11 mouse cellular contexts compared by ENCODE assay signal in genomic region chr11:107808508-107808907, GRCm38 (mm10). TPM values are rescaled to one million over a fixed set of nuclear protein-coding genes. Genes with fewer than 3 reads are reported as not detected.
DNase-seq lines count a peak whose midpoint lies in the region; ATAC-seq and TF ChIP-seq lines count a peak whose summit lies in the region.
"Had no signal": no experiment of that assay in that cellular context is flagged by ENCODE, and none has a peak within 500 bp of the region (broad histone marks: within the 10 kb centered on the region; RNA-seq: fewer than 3 reads in every experiment).

No protein-coding gene starts in this region.

- H3K27me3 ChIP-seq in hindbrain, postnatal 0 days (ENCODE audit: insufficient read depth, low read length) = no peaks in the 10 kb centered on the region
- H3K27me3 ChIP-seq in hindbrain, embryonic 12.5 days = peaks cover 13% of the 10 kb centered on the region; the same call in 1 of the 2 replicates

- no peak overlapping the region for H3K9ac ChIP-seq in hindbrain, postnatal 0 days (replicated peaks; ENCODE audit: low read length)
- no peak overlapping the region for H3K9ac ChIP-seq in hindbrain, embryonic 12.5 days
- H3K9ac ChIP-seq: embryonic facial prominence, embryonic 15.5 days; liver, embryonic 15.5 days had no signal

- peak; percentile 52 for TF ChIP-seq CTCF in hindbrain, postnatal 0 days (IDR thresholded peaks at IDR 0.05; ENCODE audit: low read depth)

- peaks cover 5% of the 10 kb centered on the region; the same call in 1 of the 2 replicates for H3K4me1 ChIP-seq in hindbrain, postnatal 0 days (ENCODE audit: insufficient read depth, low read length)
- H3K4me1 ChIP-seq in hindbrain, embryonic 12.5 days = peaks cover 12% of the 10 kb centered on the region
- H3K4me1 ChIP-seq: liver, embryonic 15.5 days had no signal

- no peaks in the 10 kb centered on the region for H3K9me3 ChIP-seq in hindbrain, postnatal 0 days (ENCODE audit: low read length)
- H3K9me3 ChIP-seq in hindbrain, embryonic 12.5 days (replicated peaks) = no peaks in the 10 kb centered on the region
- H3K9me3 ChIP-seq: embryonic facial prominence, embryonic 15.5 days; liver, embryonic 15.5 days had no signal

- H3K27ac ChIP-seq in hindbrain, postnatal 0 days = no peak overlapping the region
- H3K27ac ChIP-seq in hindbrain, embryonic 12.5 days = no peak overlapping the region
- H3K27ac ChIP-seq: embryonic facial prominence, embryonic 15.5 days; liver, embryonic 15.5 days had no signal

- no peaks in the 10 kb centered on the region for H3K36me3 ChIP-seq in hindbrain, postnatal 0 days (ENCODE audit: insufficient read depth, low read length)
- H3K36me3 ChIP-seq in hindbrain, embryonic 12.5 days = no peaks in the 10 kb centered on the region
- H3K36me3 ChIP-seq: embryonic facial prominence, embryonic 15.5 days; liver, embryonic 15.5 days had no signal

- H3K4me2 ChIP-seq in hindbrain, postnatal 0 days (ENCODE audit: low read depth, low read length) = no peak overlapping the region
- no peak overlapping the region for H3K4me2 ChIP-seq in hindbrain, embryonic 12.5 days (replicated peaks)
- H3K4me2 ChIP-seq: embryonic facial prominence, embryonic 15.5 days; liver, embryonic 15.5 days had no signal

- no peak for ATAC-seq in hindbrain, postnatal 0 days
- ATAC-seq in hindbrain, embryonic 12.5 days (ENCODE audit: low FRiP score) = no peak
- no peak for ATAC-seq in granulocyte monocyte progenitor cell, adult 5-6 weeks (replicated peaks; ENCODE audit: poor library complexity, severe bottlenecking)

- DNase-seq in hindbrain, postnatal 0 days (ENCODE audit: low spot score) = no peak
- DNase-seq in 416B (ENCODE audit: low read depth) = peak; percentile 48
- peak; percentile 74 for DNase-seq in ES-CJ7 (ENCODE audit: low read depth, low spot score)
- peak; percentile 41 to 42 for DNase-seq in kidney, postnatal 4 days
- no peak for DNase-seq in right cerebral cortex, adult 18-20 months
- DNase-seq in spleen, adult 12 weeks (ENCODE audit: low spot score) = no peak
- DNase-seq: gastrocnemius, postnatal 36 days had no signal

- H3K4me3 ChIP-seq in hindbrain, postnatal 0 days (ENCODE audit: low read length) = no peak overlapping the region
- H3K4me3 ChIP-seq in hindbrain, embryonic 12.5 days = no peak overlapping the region
- H3K4me3 ChIP-seq: embryonic facial prominence, embryonic 15.5 days; liver, embryonic 15.5 days had no signal

- 70% methylated on average over 8 of the region's 8 CpGs for WGBS in hindbrain, postnatal 0 days
- 70% methylated on average over 8 of the region's 8 CpGs for WGBS in hindbrain, embryonic 12.5 days

RNA-seq across cellular contexts. Expression of gene Cacng4, which starts 14.2 kb away (rescaled TPM):
- total RNA-seq in hindbrain, postnatal 0 days (2014; rRNA removed) = 79.8 and 88.4 TPM in 2 replicates
- polyA plus RNA-seq in hindbrain, postnatal 0 days (2015; fragmentation: Nextera tagmentation; extraction: Ambion mirVana) = 43.8 and 46.4 TPM in 2 replicates
- 35.8 and 37.4 TPM in 2 replicates for polyA plus RNA-seq in hindbrain, embryonic 12.5 days (2016; fragmentation: Nextera tagmentation; extraction: Ambion mirVana)
- not detected in 2 replicates for total RNA-seq in granulocyte monocyte progenitor cell, adult 5-6 weeks (2014; fragmentation: Nextera tagmentation)
- total RNA-seq in granulocyte monocyte progenitor cell, adult 5-6 weeks (2017) = not detected in 2 replicates

Comparison
In these comparisons a context has a peak if more than half of its experiments do, and no peak if none do; other contexts are left out.
1. DNase-seq: peak in 416B (single experiment), ES-CJ7 (single experiment) and kidney, postnatal 4 days (2 of 2); none in hindbrain, postnatal 0 days (single experiment), right cerebral cortex, adult 18-20 months (single experiment) and spleen, adult 12 weeks (single experiment).
2. RNA of gene Cacng4, which starts 14.2 kb away (total RNA-seq): 79.8 to 88.4 TPM in hindbrain, postnatal 0 days; not detected in granulocyte monocyte progenitor cell, adult 5-6 weeks; every median in the first group is over 10 times any median in the second.